Mouse (Mus musculus) Patski (cell line): ENCODE data around the gene Bbs9. TPM values are rescaled to one million over a fixed set of nuclear protein-coding genes. Genes with fewer than 3 reads are reported as not detected.
A peak's percentile ranks its signal among the peaks of the same experiment; 100 is the strongest.

Source experiments
- ATAC-seq: fragments of 100-300 bp; one replicate; pipeline ENCODE4 v1.8.0; 2021
- CTCF ChIA-PET: fragments of 350-600 bp; sonication (Branson Sonifier 250); formaldehyde crosslinking; loops from one replicate; lab custom pipeline; 2022; ENCODE audit warnings: inconsistent platforms; lab: Charles Lee
- POLR2A ChIA-PET: fragments of 350-600 bp; sonication (Branson Sonifier 250); formaldehyde crosslinking; loops from one replicate; lab custom pipeline; 2022; ENCODE audit warnings: antibody characterized with exemption, inconsistent platforms; lab: Charles Lee
- DNase-seq: peaks from one replicate; pipeline ENCODE4 v3.0.0-alpha.2; 2011; ENCODE audit warnings: low read depth, low spot score
- H3K27me3 ChIP-seq: fragments of 371-371 bp; one replicate; pipeline ENCODE4 v1.5.1; 2021
- CTCF ChIP-seq: fragments of 100-300 bp; IDR thresholded peaks from one replicate; pipeline ENCODE4 v1.5.1; 2021
- in situ Hi-C: fragments of 300-500 bp; cut with MboI; formaldehyde crosslinking; loops from 3 replicates; pipeline ENCODE4 v1.11.1; 2018; ENCODE audit warnings: low pct_unique_long_range_greater_than_20kb, mixed read lengths
- polyA plus RNA-seq: library from polyadenylated mRNA; unstranded; gene quantifications from one replicate; pipeline ENCODE4 v1.2.3, GENCODE M21; 2021

The Bbs9 gene
- polyA plus RNA-seq, 1 experiment from 2014 or later = 12.8 TPM

GRCm38 (mm10) chr9:22654726-22655393 is 179.3 kb downstream of the Bbs9 start:
- in situ Hi-C loops = no loop called here
- CTCF ChIA-PET = no interaction called here
- no peak for TF ChIP-seq CTCF

DNA sequence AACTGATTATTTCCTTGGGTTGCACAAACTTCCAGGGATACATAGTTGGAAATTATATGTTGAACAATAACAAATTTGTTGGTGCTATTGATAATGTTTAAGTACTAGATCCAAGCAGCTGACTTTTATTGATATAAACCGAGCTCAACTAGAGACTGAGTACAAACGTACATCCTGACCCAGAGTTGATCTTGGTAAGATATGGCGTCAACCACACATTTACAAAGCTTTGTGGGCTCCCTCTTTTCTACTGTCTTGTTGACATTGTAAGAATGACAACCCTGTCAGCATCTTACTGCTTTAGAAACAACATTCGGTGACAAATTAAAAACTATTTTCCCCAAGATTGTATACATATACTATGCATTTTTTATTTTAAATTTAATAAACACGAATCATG is 181.7 kb downstream of the Bbs9 start:
- POLR2A ChIA-PET = no interaction called here
- in situ Hi-C loops = no loop called here
- CTCF ChIA-PET = interaction anchor here (2.6 kb wide), 1 partner anchor 10 kb away, joined by 7 read pairs; no protein-coding TSS in a partner anchor
- ATAC-seq (no peak), DNase-seq (no peak)
- TF ChIP-seq CTCF = no peak
- H3K27me3 ChIP-seq = no peaks in the 10 kb centered on the region

More at GRCm38 (mm10) chr9:22654726-22655393, 179.3 kb downstream of the Bbs9 start:
- POLR2A ChIA-PET = no interaction called here
- DNase-seq (no peak), ATAC-seq (no peak)
- H3K27me3 ChIP-seq = no peaks in the 10 kb centered on the region

- no peak for TF ChIP-seq CTCF
- POLR2A ChIA-PET = no interaction called here
- in situ Hi-C loops = no loop called here
Measured at GRCm38 (mm10) chr9:22665155-22665554, 189.6 kb downstream of the Bbs9 start.

GRCm38 (mm10) chr9:22672937-22673336 is 197.4 kb downstream of the Bbs9 start:
- in situ Hi-C loops = no loop called here
- ChIA-PET CTCF (interaction anchor here (2.0 kb wide), 1 partner anchor 23 kb away, joined by 4 read pairs; no protein-coding TSS in a partner anchor), POLR2A (no interaction called here)
- no peaks in the 10 kb centered on the region for H3K27me3 ChIP-seq
- TF ChIP-seq CTCF = no peak
- DNase-seq = no peak
- no peak for ATAC-seq

More at GRCm38 (mm10) chr9:22665155-22665554, 189.6 kb downstream of the Bbs9 start:
- DNase-seq = no peak
- no peaks in the 10 kb centered on the region for H3K27me3 ChIP-seq
- CTCF ChIA-PET = no interaction called here
- ATAC-seq = peak; percentile 51

GRCm38 (mm10) chr9:22677132-22677829 is 201.8 kb downstream of the Bbs9 start:
- POLR2A ChIA-PET = no interaction called here
- no peaks in the 10 kb centered on the region for H3K27me3 ChIP-seq
- TF ChIP-seq CTCF = no peak
- DNase-seq (no peak), ATAC-seq (no peak)
- in situ Hi-C loops = no loop called here
- CTCF ChIA-PET = no interaction called here

DNA sequence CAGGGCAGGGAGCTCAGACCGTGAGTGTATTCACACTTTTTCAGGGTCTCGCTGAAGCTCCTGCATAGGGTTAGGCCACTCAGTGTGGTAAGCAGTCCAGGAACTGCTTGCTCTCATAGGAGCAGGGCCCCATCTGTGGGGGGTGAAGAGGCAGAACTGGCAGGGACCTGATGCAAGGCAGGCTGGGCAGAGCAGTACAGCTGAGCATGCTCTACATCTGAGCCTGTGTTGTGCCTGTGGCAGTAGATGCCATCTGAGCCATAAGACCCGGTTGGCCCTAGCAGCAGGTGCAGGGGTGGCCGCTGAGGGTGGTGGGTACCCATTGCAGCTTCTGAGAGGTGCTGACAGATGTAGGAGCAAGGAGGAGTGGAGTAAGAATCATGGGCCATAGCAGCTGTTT is 202.5 kb downstream of the Bbs9 start:
- in situ Hi-C loops = no loop called here
- CTCF ChIA-PET = no interaction called here
- POLR2A ChIA-PET = no interaction called here
- H3K27me3 ChIP-seq = no peaks in the 10 kb centered on the region
- no peak for DNase-seq
- TF ChIP-seq CTCF = no peak
- no peak for ATAC-seq

DNA sequence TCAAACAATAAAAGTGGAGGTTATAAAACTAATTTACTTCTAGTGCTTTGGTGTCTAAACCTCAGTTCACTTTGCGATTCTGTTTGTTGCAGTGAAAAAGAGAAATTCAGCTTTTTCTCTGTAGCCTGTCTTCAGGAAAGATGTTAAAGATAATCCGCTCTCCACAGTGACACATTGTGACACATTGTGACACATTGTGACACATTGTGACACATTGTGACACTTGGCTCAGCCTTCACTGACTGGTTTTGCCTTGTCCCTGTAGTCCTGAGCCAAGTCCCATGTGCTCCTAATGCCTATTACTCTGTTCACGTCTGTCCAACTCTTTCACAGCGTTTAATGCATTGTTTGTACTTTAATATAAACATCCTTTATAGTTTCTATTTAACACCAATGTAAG is 203.0 kb downstream of the Bbs9 start:
- H3K27me3 ChIP-seq = no peaks in the 10 kb centered on the region
- ATAC-seq (no peak), DNase-seq (no peak)
- ChIA-PET POLR2A (no interaction called here), CTCF (no interaction called here)
- in situ Hi-C loops = no loop called here
- no peak for TF ChIP-seq CTCF

DNA sequence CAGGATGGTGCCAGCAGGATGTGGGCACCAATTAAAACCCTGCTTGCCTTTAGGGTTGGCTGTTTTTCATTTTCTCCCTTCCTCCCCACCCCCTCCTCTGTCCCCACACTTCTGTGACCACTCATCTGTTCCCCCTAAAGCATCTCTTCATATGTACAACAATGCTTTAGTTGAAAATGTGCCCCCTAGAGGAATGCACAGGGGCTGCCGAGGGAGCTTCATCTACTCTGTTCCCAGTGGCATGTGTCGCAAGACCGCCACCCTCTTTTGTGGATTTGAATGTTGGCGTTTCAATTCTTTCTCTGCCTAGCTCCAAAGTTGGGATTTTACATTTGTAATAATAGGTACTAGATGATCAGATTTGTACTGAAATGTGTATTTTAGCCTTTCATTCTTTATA is 204.0 kb downstream of the Bbs9 start:
- ChIA-PET CTCF (no interaction called here), POLR2A (interaction anchor here (0.6 kb wide), 1 partner anchor 42 kb away, joined by 3 read pairs; no protein-coding TSS in a partner anchor)
- in situ Hi-C loops = no loop called here
- H3K27me3 ChIP-seq = no peaks in the 10 kb centered on the region
- ATAC-seq (no peak), DNase-seq (no peak)
- TF ChIP-seq CTCF = no peak

- ATAC-seq = no peak
- ChIA-PET POLR2A (interaction anchor here (0.6 kb wide), 2 partner anchors 11 to 42 kb away, joined by 3 to 4 read pairs; no protein-coding TSS in a partner anchor), CTCF (no interaction called here)
- no peak for TF ChIP-seq CTCF
- in situ Hi-C loops = no loop called here
- no peak for DNase-seq
- no peaks in the 10 kb centered on the region for H3K27me3 ChIP-seq
Measured at GRCm38 (mm10) chr9:22680031-22680430, 204.5 kb downstream of the Bbs9 start.

DNA sequence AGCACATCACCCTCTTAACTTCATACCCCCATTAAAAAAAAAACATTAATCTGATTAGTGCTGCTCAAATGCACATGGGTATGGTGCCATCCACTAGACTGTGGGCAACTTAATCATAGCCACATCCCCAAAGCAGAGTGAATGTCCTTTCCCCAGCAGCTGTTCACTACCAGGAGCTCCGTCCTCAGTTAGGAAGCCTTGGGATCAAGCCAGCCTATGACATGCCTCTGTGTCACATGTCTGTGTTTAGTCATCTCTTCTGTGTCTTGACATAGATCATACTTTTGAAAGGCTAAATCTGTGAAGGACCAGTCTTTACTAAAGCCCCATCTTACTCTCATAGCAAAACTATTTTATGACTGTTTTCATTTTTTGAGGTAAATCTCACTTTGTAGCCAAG is 205.0 kb downstream of the Bbs9 start:
- DNase-seq (no peak), ATAC-seq (no peak)
- in situ Hi-C loops = no loop called here
- ChIA-PET POLR2A (interaction anchor here (0.6 kb wide), 2 partner anchors 11 to 43 kb away, joined by 3 to 4 read pairs; no protein-coding TSS in a partner anchor), CTCF (no interaction called here)
- no peaks in the 10 kb centered on the region for H3K27me3 ChIP-seq
- no peak for TF ChIP-seq CTCF

GRCm38 (mm10) chr9:22683786-22684185 is 208.3 kb downstream of the Bbs9 start:
- no peak for ATAC-seq
- DNase-seq = no peak
- ChIA-PET CTCF (no interaction called here), POLR2A (interaction anchor here (1.1 kb wide), 1 partner anchor 474 kb away, joined by 4 read pairs; no protein-coding TSS in a partner anchor)
- TF ChIP-seq CTCF = no peak
- in situ Hi-C loops = no loop called here
- no peaks in the 10 kb centered on the region for H3K27me3 ChIP-seq
